In genomic region chr5:118380422-118381293, GRCm38 (mm10) we compare ENCODE assay signal across 8 mouse cellular contexts.
DNase-seq lines count a peak whose midpoint lies in the region; TF ChIP-seq lines count a peak whose summit lies in the region.

No protein-coding gene starts in this region.

- H3K9me3 ChIP-seq in E14TG2a.4 (ENCODE audit: low read length), result no peaks in the 10 kb centered on the region

- H3K4me3 ChIP-seq in E14TG2a.4 (replicated peaks; ENCODE audit: low read length), result peak overlapping the region; percentile 85
- H3K4me3 ChIP-seq in bone marrow, adult 2 months (replicated peaks; ENCODE audit: control insufficient read depth, low read depth, low read length), result peak overlapping the region; percentile 79

- no peaks in the 10 kb centered on the region for H3K36me3 ChIP-seq in E14TG2a.4 (ENCODE audit: insufficient read depth, low read length)

- peak overlapping the region; percentile 85 for H3K27ac ChIP-seq in bone marrow, adult 2 months (ENCODE audit: control insufficient read depth, insufficient read depth, low read depth, low read length, poor library complexity)

- no peak for TF ChIP-seq CTCF in E14TG2a.4 (conservative IDR thresholded peaks at IDR 0.05; ENCODE audit: low read length)
- TF ChIP-seq CTCF in bone marrow, adult 2 months (IDR thresholded peaks at IDR 0.05; ENCODE audit: control insufficient read depth, insufficient read depth, low read length), result no peak

- TF ChIP-seq POLR2A in bone marrow, adult 2 months (IDR thresholded peaks at IDR 0.05; ENCODE audit: borderline replicate concordance, control insufficient read depth, low read depth, low read length), result no peak

- DNase-seq in forelimb bud, embryonic 11.5 days (ENCODE audit: low read depth, low spot score), result peak; percentile 59
- peak; percentile 60 for DNase-seq in heart, postnatal 4 days
- peak; percentile 57 to 59 for DNase-seq in layer of hippocampus, postnatal 10 days (ENCODE audit: low spot score in 2 of 2)
- DNase-seq in lung, postnatal 36 days, result peak; percentile 84
- peak; percentile 71 for DNase-seq in ovary, postnatal 36 days (ENCODE audit: low spot score)
- peak; percentile 70 for DNase-seq in yolk sac, embryonic 10.5 days (ENCODE audit: low spot score)

- WGBS in bone marrow, adult 2 months, result under 1% methylated on average over 45 of the region's 45 CpGs

- H3K4me1 ChIP-seq in E14TG2a.4 (replicated peaks; ENCODE audit: low read depth, low read length), result peaks cover 55% of the 10 kb centered on the region
- peaks cover 2% of the 10 kb centered on the region; the same call in 1 of the 2 replicates for H3K4me1 ChIP-seq in bone marrow, adult 2 months (ENCODE audit: control insufficient read depth, insufficient read depth, low read length)

- peaks cover 21% of the 10 kb centered on the region for H3K27me3 ChIP-seq in E14TG2a.4 (ENCODE audit: insufficient read depth, low read length)

Comparison
In these comparisons a context has a peak if more than half of its experiments do, and no peak if none do; other contexts are left out.
1. Peak in every context shown above with its lines: DNase-seq, H3K4me3 ChIP-seq and H3K27ac ChIP-seq.